Mouse (Mus musculus): ENCODE results near the gene Gnmt.
"Not testable (repeated sequence)": the region's sequence is repeated elsewhere in the genome, so short reads cannot be mapped to it uniquely, and the experiment has no call there.

Gnmt gene

GRCm38 (mm10) chr17:46728904-46729318 lies at the start of gene Gnmt:
Gnmt (minus strand) TSS chr17:46729168.
- in situ Hi-C loops (cut with MseI, MboI), result no loop called here

GRCm38 (mm10) chr17:46776087-46776486 lies 47.1 kb upstream of the Gnmt start:
- in situ Hi-C loops (cut with MseI, MboI), result no loop called here

- in situ Hi-C loops (cut with MseI, MboI), result no loop called here
Observed at GRCm38 (mm10) chr17:46775070-46775469, 46.1 kb upstream of the Gnmt start.

GRCm38 (mm10) chr17:46774131-46774472 lies 45.1 kb upstream of the Gnmt start:
- in situ Hi-C loops (cut with MseI, MboI), result no loop called here

- in situ Hi-C loops (cut with MseI, MboI), result no loop called here
Observed at GRCm38 (mm10) chr17:46773278-46774130, 44.5 kb upstream of the Gnmt start.

GRCm38 (mm10) chr17:46772404-46773277 lies 43.7 kb upstream of the Gnmt start, which contains the start of gene 2310039H08Rik:
2310039H08Rik (plus strand) TSS chr17:46772635.
- in situ Hi-C loops (cut with MseI, MboI), result no loop called here

GRCm38 (mm10) chr17:46772038-46772403 lies 43.1 kb upstream of the Gnmt start:
- in situ Hi-C loops (cut with MseI, MboI), result no loop called here

GRCm38 (mm10) chr17:46771616-46772015 lies 42.6 kb upstream of the Gnmt start:
- in situ Hi-C loops (cut with MseI, MboI), result no loop called here

- in situ Hi-C loops (cut with MseI, MboI), result no loop called here
Observed at GRCm38 (mm10) chr17:46771025-46771424, 42.1 kb upstream of the Gnmt start.

GRCm38 (mm10) chr17:46770546-46770945 lies 41.6 kb upstream of the Gnmt start:
- in situ Hi-C loops (cut with MseI, MboI), result no loop called here

- in situ Hi-C loops (cut with MseI, MboI), result no loop called here
Observed at GRCm38 (mm10) chr17:46767868-46768267, 38.9 kb upstream of the Gnmt start.

- in situ Hi-C loops (cut with MseI, MboI), result not testable (repeated sequence)
Observed at GRCm38 (mm10) chr17:46764916-46765315, 35.9 kb upstream of the Gnmt start.

- in situ Hi-C loops (cut with MseI, MboI), result no loop called here
Observed at GRCm38 (mm10) chr17:46763544-46763943, 34.6 kb upstream of the Gnmt start, which contains the start of gene Ptcra. Ptcra (minus strand) TSS chr17:46763712.

GRCm38 (mm10) chr17:46758753-46759152 lies 29.8 kb upstream of the Gnmt start:
- in situ Hi-C loops (cut with MseI, MboI), result no loop called here

- in situ Hi-C loops (cut with MseI, MboI), result no loop called here
Observed at GRCm38 (mm10) chr17:46751794-46752556, 23.0 kb upstream of the Gnmt start, which contains the start of gene Cnpy3. Cnpy3 (minus strand) TSS chr17:46752214.

GRCm38 (mm10) chr17:46751056-46751793 lies 22.3 kb upstream of the Gnmt start:
- in situ Hi-C loops (cut with MseI, MboI), result no loop called here

GRCm38 (mm10) chr17:46750580-46750979 lies 21.6 kb upstream of the Gnmt start:
- in situ Hi-C loops (cut with MseI, MboI), result no loop called here

GRCm38 (mm10) chr17:46749282-46749681 lies 20.3 kb upstream of the Gnmt start:
- in situ Hi-C loops (cut with MseI, MboI), result no loop called here

- in situ Hi-C loops (cut with MseI, MboI), result no loop called here
Observed at GRCm38 (mm10) chr17:46747806-46748205, 18.8 kb upstream of the Gnmt start.

GRCm38 (mm10) chr17:46747234-46747633 lies 18.3 kb upstream of the Gnmt start:
- in situ Hi-C loops (cut with MseI, MboI), result no loop called here

- in situ Hi-C loops (cut with MseI, MboI), result no loop called here
Observed at GRCm38 (mm10) chr17:46745506-46745905, 16.5 kb upstream of the Gnmt start.
